Mouse (Mus musculus) thymus, postnatal 0 days (tissue): Measurements from ENCODE around the gene Picalm. TPM values are rescaled to one million over a fixed set of nuclear protein-coding genes. Genes with fewer than 3 reads are reported as not detected.

Experiments
- DNase-seq: peaks from one replicate; pipeline ENCODE4 v3.0.0-alpha.2; 2015; ENCODE audit warnings: low spot score
- polyA plus RNA-seq: library from polyadenylated mRNA; unstranded; fragments of >200 nt; fragmentation: Nextera tagmentation; extraction: Ambion mirVana; gene quantifications from 2 replicates; pipeline ENCODE4 v1.2.1, GENCODE M21; 2015

Picalm gene
- 29.9 and 38.3 TPM in 2 replicates for polyA plus RNA-seq

GRCm38 (mm10) chr7:90129732-90130392 is at the start of gene Picalm:
Picalm (plus strand) TSS chr7:90130213.
- peak; percentile 99 for DNase-seq

- DNase-seq, result no peak
Observed at GRCm38 (mm10) chr7:90083799-90084198, 46.2 kb upstream of the Picalm start.

- DNase-seq, result no peak
Observed at GRCm38 (mm10) chr7:90084531-90084930, 45.5 kb upstream of the Picalm start.

- no peak for DNase-seq
Observed at GRCm38 (mm10) chr7:90085713-90086112, 44.3 kb upstream of the Picalm start.

- DNase-seq, result no peak
Observed at GRCm38 (mm10) chr7:90086821-90087220, 43.2 kb upstream of the Picalm start.

GRCm38 (mm10) chr7:90090996-90091395 is 39.0 kb upstream of the Picalm start:
- no peak for DNase-seq

- no peak for DNase-seq
Observed at GRCm38 (mm10) chr7:90091756-90092155, 38.3 kb upstream of the Picalm start.

GRCm38 (mm10) chr7:90092452-90093450 is 37.3 kb upstream of the Picalm start:
- DNase-seq, result no peak

GRCm38 (mm10) chr7:90095097-90095496 is 34.9 kb upstream of the Picalm start:
- DNase-seq, result no peak

GRCm38 (mm10) chr7:90095766-90096372 is 34.1 kb upstream of the Picalm start:
- DNase-seq, result no peak

GRCm38 (mm10) chr7:90096609-90097008 is 33.4 kb upstream of the Picalm start:
- DNase-seq, result no peak

- no peak for DNase-seq
Observed at GRCm38 (mm10) chr7:90098253-90098652, 31.8 kb upstream of the Picalm start.

- DNase-seq, result no peak
Observed at GRCm38 (mm10) chr7:90099248-90099647, 30.8 kb upstream of the Picalm start.

GRCm38 (mm10) chr7:90100614-90101160 is 29.3 kb upstream of the Picalm start:
- no peak for DNase-seq

- DNase-seq, result no peak
Observed at GRCm38 (mm10) chr7:90116100-90116499, 13.9 kb upstream of the Picalm start.

- no peak for DNase-seq
Observed at GRCm38 (mm10) chr7:90120106-90120505, 9.9 kb upstream of the Picalm start.

GRCm38 (mm10) chr7:90124991-90125390 is 5.0 kb upstream of the Picalm start:
- no peak for DNase-seq

- DNase-seq, result peak; percentile 8
Observed at GRCm38 (mm10) chr7:90128631-90129200, 1.3 kb upstream of the Picalm start.

- DNase-seq, result no peak
Observed at GRCm38 (mm10) chr7:90129271-90129731, 712 bp upstream of the Picalm start.

- DNase-seq, result peak; percentile 52
Observed at GRCm38 (mm10) chr7:90130501-90131375, 725 bp downstream of the Picalm start.
